Mouse (Mus musculus): ENCODE measurements around the gene Tymp. TPM values are rescaled to one million over a fixed set of nuclear protein-coding genes. Genes with fewer than 3 reads are reported as not detected.
A peak's percentile ranks its signal among the peaks of the same experiment; 100 is the strongest.

Gene Tymp
- polyA plus RNA-seq, 1 experiment from 2014 or later: 1.6 TPM

GRCm38 (mm10) chr15:89377938-89378828, 1.3 kb upstream of the Tymp start:
- Histone ChIP-seq H3K4me2 (replicated peaks; ENCODE audit: low read depth) (peak overlapping the region; percentile 52), H3K4me1 (replicated peaks; ENCODE audit: control insufficient read depth, insufficient read depth) (peaks cover 2% of the 10 kb centered on the region; the same call in 1 of the 2 replicates), H3K4me3 (ENCODE audit: low read depth, low read length) (peak overlapping the region; percentile 35), H3K36me3 (ENCODE audit: control insufficient read depth, insufficient read depth, low read length) (no peaks in the 10 kb centered on the region), H3K27ac (replicated peaks) (no peak overlapping the region), H3K27me3 (ENCODE audit: control insufficient read depth, insufficient read depth, low read length) (peaks cover 8% of the 10 kb centered on the region), H3K9me3 (ENCODE audit: control insufficient read depth, low read length) (no peaks in the 10 kb centered on the region), H3K9ac (ENCODE audit: low read length) (peak overlapping the region; percentile 9; the same call in 1 of the 2 replicates)
- no peak for TF ChIP-seq CTCF (IDR thresholded peaks at IDR 0.05; ENCODE audit: low read depth)
- TF ChIP-seq EP300 (optimal IDR thresholded peaks at IDR 0.05): no peak
- ATAC-seq (ENCODE audit: low FRiP score, low TSS enrichment): no peak
- no peak for DNase-seq (ENCODE audit: low spot score)
- 18% methylated on average over 43 of the region's 46 CpGs for WGBS

GRCm38 (mm10) chr15:89377362-89377761, 523 bp upstream of the Tymp start:
- no peak for DNase-seq (ENCODE audit: low spot score)
- no peak overlapping the region for H3K4me2 ChIP-seq (replicated peaks; ENCODE audit: low read depth)
- peaks cover 8% of the 10 kb centered on the region for H3K27me3 ChIP-seq (ENCODE audit: control insufficient read depth, insufficient read depth, low read length)
- H3K4me1 ChIP-seq (replicated peaks; ENCODE audit: control insufficient read depth, insufficient read depth): peaks cover 4% of the 10 kb centered on the region; the same call in 1 of the 2 replicates
- no peak overlapping the region for H3K27ac ChIP-seq (replicated peaks)
- WGBS: 4% methylated on average over 18 of the region's 18 CpGs
- no peaks in the 10 kb centered on the region for H3K9me3 ChIP-seq (ENCODE audit: control insufficient read depth, low read length)
- H3K9ac ChIP-seq (ENCODE audit: low read length): no peak overlapping the region
- no peaks in the 10 kb centered on the region for H3K36me3 ChIP-seq (ENCODE audit: control insufficient read depth, insufficient read depth, low read length)
- no peak overlapping the region for H3K4me3 ChIP-seq (ENCODE audit: low read depth, low read length)
- ATAC-seq (ENCODE audit: low FRiP score, low TSS enrichment): no peak
- TF ChIP-seq EP300 (optimal IDR thresholded peaks at IDR 0.05) (no peak), CTCF (IDR thresholded peaks at IDR 0.05; ENCODE audit: low read depth) (no peak)

- no peak overlapping the region for H3K9ac ChIP-seq (ENCODE audit: low read length)
- H3K27me3 ChIP-seq (ENCODE audit: control insufficient read depth, insufficient read depth, low read length): peaks cover 8% of the 10 kb centered on the region
- H3K27ac ChIP-seq (replicated peaks): no peak overlapping the region
- ATAC-seq (ENCODE audit: low FRiP score, low TSS enrichment) (no peak), DNase-seq (ENCODE audit: low spot score) (no peak)
- no peak overlapping the region for H3K4me2 ChIP-seq (replicated peaks; ENCODE audit: low read depth)
- peaks cover 7% of the 10 kb centered on the region for H3K36me3 ChIP-seq (ENCODE audit: control insufficient read depth, insufficient read depth, low read length)
- TF ChIP-seq CTCF (IDR thresholded peaks at IDR 0.05; ENCODE audit: low read depth): no peak
- H3K4me3 ChIP-seq (ENCODE audit: low read depth, low read length): no peak overlapping the region
- H3K4me1 ChIP-seq (replicated peaks; ENCODE audit: control insufficient read depth, insufficient read depth): peaks cover 4% of the 10 kb centered on the region; the same call in 1 of the 2 replicates
- WGBS: 82% methylated on average over 7 of the region's 7 CpGs
- no peaks in the 10 kb centered on the region for H3K9me3 ChIP-seq (ENCODE audit: control insufficient read depth, low read length)
Observed at GRCm38 (mm10) chr15:89376040-89376439, 799 bp downstream of the Tymp start.

- Histone ChIP-seq H3K27me3 (ENCODE audit: control insufficient read depth, insufficient read depth, low read length) (peaks cover 8% of the 10 kb centered on the region), H3K9ac (ENCODE audit: low read length) (no peak overlapping the region), H3K36me3 (ENCODE audit: control insufficient read depth, insufficient read depth, low read length) (peaks cover 11% of the 10 kb centered on the region), H3K27ac (replicated peaks) (no peak overlapping the region), H3K4me2 (replicated peaks; ENCODE audit: low read depth) (no peak overlapping the region), H3K4me1 (replicated peaks; ENCODE audit: control insufficient read depth, insufficient read depth) (peaks cover 4% of the 10 kb centered on the region; the same call in 1 of the 2 replicates), H3K9me3 (ENCODE audit: control insufficient read depth, low read length) (no peaks in the 10 kb centered on the region), H3K4me3 (ENCODE audit: low read depth, low read length) (no peak overlapping the region)
- ATAC-seq (ENCODE audit: low FRiP score, low TSS enrichment) (no peak), DNase-seq (ENCODE audit: low spot score) (no peak)
- 93% methylated on average over 17 of the region's 17 CpGs for WGBS
- TF ChIP-seq CTCF (IDR thresholded peaks at IDR 0.05; ENCODE audit: low read depth) (no peak), EP300 (optimal IDR thresholded peaks at IDR 0.05) (no peak)
Observed at GRCm38 (mm10) chr15:89374801-89375534, 1.9 kb downstream of the Tymp start.

GRCm38 (mm10) chr15:89374340-89374739, 2.5 kb downstream of the Tymp start:
- WGBS: 51% methylated on average over 9 of the region's 9 CpGs
- DNase-seq (ENCODE audit: low spot score) (no peak), ATAC-seq (ENCODE audit: low FRiP score, low TSS enrichment) (no peak)
- Histone ChIP-seq H3K27ac (replicated peaks) (peak overlapping the region; percentile 87; the same call in 1 of the 2 replicates), H3K4me3 (ENCODE audit: low read depth, low read length) (peak overlapping the region; percentile 58), H3K9ac (ENCODE audit: low read length) (peak overlapping the region; percentile 66), H3K9me3 (ENCODE audit: control insufficient read depth, low read length) (no peaks in the 10 kb centered on the region), H3K4me1 (replicated peaks; ENCODE audit: control insufficient read depth, insufficient read depth) (peaks cover 4% of the 10 kb centered on the region; the same call in 1 of the 2 replicates), H3K27me3 (ENCODE audit: control insufficient read depth, insufficient read depth, low read length) (peaks cover 7% of the 10 kb centered on the region), H3K36me3 (ENCODE audit: control insufficient read depth, insufficient read depth, low read length) (peaks cover 17% of the 10 kb centered on the region), H3K4me2 (replicated peaks; ENCODE audit: low read depth) (peak overlapping the region; percentile 90)
- no peak for TF ChIP-seq EP300 (optimal IDR thresholded peaks at IDR 0.05)
- TF ChIP-seq CTCF (IDR thresholded peaks at IDR 0.05; ENCODE audit: low read depth): no peak
